Mouse (Mus musculus): Measurements from ENCODE around the gene Rsph14. TPM values are rescaled to one million over a fixed set of nuclear protein-coding genes. Genes with fewer than 3 reads are reported as not detected.

Gene Rsph14
- polyA plus RNA-seq, 1 experiment from 2014 or later = not detected

- DNase-seq (ENCODE audit: low spot score) = peak; percentile 51
- no peaks in the 10 kb centered on the region for H3K9me3 ChIP-seq
- H3K36me3 ChIP-seq (replicated peaks) = peaks cover 31% of the 10 kb centered on the region
- H3K4me1 ChIP-seq = peaks cover 76% of the 10 kb centered on the region
- WGBS = 2% methylated on average over 71 of the region's 71 CpGs
- peak overlapping the region; percentile 90 for H3K27ac ChIP-seq (replicated peaks)
- peak overlapping the region; percentile 88 for H3K4me3 ChIP-seq
- peaks cover 21% of the 10 kb centered on the region for H3K27me3 ChIP-seq (replicated peaks; ENCODE audit: low read depth, poor library complexity, severe bottlenecking)
Observed at GRCm38 (mm10) chr10:75061341-75062188, 29.2 kb upstream of the Rsph14 start.

- Histone ChIP-seq H3K9me3 (no peaks in the 10 kb centered on the region), H3K4me1 (peaks cover 80% of the 10 kb centered on the region), H3K27me3 (replicated peaks; ENCODE audit: low read depth, poor library complexity, severe bottlenecking) (peaks cover 21% of the 10 kb centered on the region), H3K27ac (replicated peaks) (peak overlapping the region; percentile 90), H3K36me3 (replicated peaks) (peaks cover 25% of the 10 kb centered on the region), H3K4me3 (peak overlapping the region; percentile 88)
- WGBS = under 1% methylated on average over 47 of the region's 48 CpGs
- peak; percentile 64 for DNase-seq (ENCODE audit: low spot score)
Observed at GRCm38 (mm10) chr10:75060843-75061235, 28.5 kb upstream of the Rsph14 start.

- H3K27me3 ChIP-seq (replicated peaks; ENCODE audit: low read depth, poor library complexity, severe bottlenecking) = peaks cover 21% of the 10 kb centered on the region
- peak within 1 kb of the TSS; percentile 90 for H3K27ac ChIP-seq (replicated peaks)
- H3K4me3 ChIP-seq = peak within 1 kb of the TSS; percentile 88
- peaks cover 80% of the 10 kb centered on the region for H3K4me1 ChIP-seq
- peak; percentile 88 for DNase-seq (ENCODE audit: low spot score)
- H3K36me3 ChIP-seq (replicated peaks) = peaks cover 20% of the 10 kb centered on the region
- no peaks in the 10 kb centered on the region for H3K9me3 ChIP-seq
- under 1% methylated on average over 72 of the region's 73 CpGs for WGBS
Observed at GRCm38 (mm10) chr10:75060217-75060842, 27.9 kb upstream of the Rsph14 start, which contains the start of gene Bcr. Gene Bcr (plus strand): TSS chr10:75060592.

- H3K27ac ChIP-seq (replicated peaks) = peak overlapping the region; percentile 40
- peaks cover 10% of the 10 kb centered on the region for H3K36me3 ChIP-seq (replicated peaks)
- peaks cover 21% of the 10 kb centered on the region for H3K27me3 ChIP-seq (replicated peaks; ENCODE audit: low read depth, poor library complexity, severe bottlenecking)
- peak overlapping the region; percentile 88 for H3K4me3 ChIP-seq
- no peaks in the 10 kb centered on the region for H3K9me3 ChIP-seq
- WGBS = under 1% methylated on average over 11 of the region's 11 CpGs
- peak; percentile 72 for DNase-seq (ENCODE audit: low spot score)
- peaks cover 75% of the 10 kb centered on the region for H3K4me1 ChIP-seq
Observed at GRCm38 (mm10) chr10:75059396-75059795, 27.0 kb upstream of the Rsph14 start.

- Histone ChIP-seq H3K27ac (replicated peaks) (0 out of 2 replicates have a peak overlapping the region, but pooled peaks have one; percentile 40), H3K4me3 (peak overlapping the region; percentile 88), H3K4me1 (peaks cover 70% of the 10 kb centered on the region), H3K27me3 (replicated peaks; ENCODE audit: low read depth, poor library complexity, severe bottlenecking) (peaks cover 21% of the 10 kb centered on the region), H3K36me3 (replicated peaks) (peaks cover 5% of the 10 kb centered on the region), H3K9me3 (no peaks in the 10 kb centered on the region)
- peak; percentile 33 for DNase-seq (ENCODE audit: low spot score)
- 25% methylated on average over 9 of the region's 9 CpGs for WGBS
Observed at GRCm38 (mm10) chr10:75058761-75059395, 26.5 kb upstream of the Rsph14 start.

- Histone ChIP-seq H3K27ac (replicated peaks) (no peak overlapping the region), H3K36me3 (replicated peaks) (no peaks in the 10 kb centered on the region), H3K27me3 (replicated peaks; ENCODE audit: low read depth, poor library complexity, severe bottlenecking) (peaks cover 22% of the 10 kb centered on the region), H3K9me3 (no peaks in the 10 kb centered on the region), H3K4me1 (peaks cover 64% of the 10 kb centered on the region), H3K4me3 (no peak overlapping the region)
- no peak for DNase-seq (ENCODE audit: low spot score)
- WGBS = 86% methylated on average over 8 of the region's 8 CpGs
Observed at GRCm38 (mm10) chr10:75058336-75058735, 25.9 kb upstream of the Rsph14 start.

GRCm38 (mm10) chr10:75056255-75056654 is 23.9 kb upstream of the Rsph14 start:
- 18% methylated on average over 4 of the region's 4 CpGs for WGBS
- DNase-seq (ENCODE audit: low spot score) = no peak
- Histone ChIP-seq H3K27me3 (replicated peaks; ENCODE audit: low read depth, poor library complexity, severe bottlenecking) (peaks cover 12% of the 10 kb centered on the region), H3K4me3 (no peak overlapping the region), H3K27ac (replicated peaks) (no peak overlapping the region; the same call in 1 of the 2 replicates), H3K36me3 (replicated peaks) (no peaks in the 10 kb centered on the region), H3K4me1 (peaks cover 43% of the 10 kb centered on the region), H3K9me3 (no peaks in the 10 kb centered on the region)

GRCm38 (mm10) chr10:75055672-75056071 is 23.3 kb upstream of the Rsph14 start:
- H3K27ac ChIP-seq (replicated peaks) = no peak overlapping the region
- H3K4me1 ChIP-seq = peaks cover 39% of the 10 kb centered on the region

GRCm38 (mm10) chr10:75054125-75054524 is 21.7 kb upstream of the Rsph14 start:
- WGBS = 73% methylated on average over 6 of the region's 6 CpGs
- no peak for DNase-seq (ENCODE audit: low spot score)
- Histone ChIP-seq H3K4me3 (no peak overlapping the region), H3K27me3 (replicated peaks; ENCODE audit: low read depth, poor library complexity, severe bottlenecking) (peaks cover 11% of the 10 kb centered on the region; the same call in 1 of the 2 replicates), H3K9me3 (no peaks in the 10 kb centered on the region), H3K27ac (replicated peaks) (no peak overlapping the region), H3K4me1 (peaks cover 27% of the 10 kb centered on the region), H3K36me3 (replicated peaks) (peaks cover 5% of the 10 kb centered on the region; the same call in 1 of the 2 replicates)

More at GRCm38 (mm10) chr10:75055672-75056071, 23.3 kb upstream of the Rsph14 start:
- Histone ChIP-seq H3K4me3 (no peak overlapping the region), H3K9me3 (no peaks in the 10 kb centered on the region), H3K36me3 (replicated peaks) (no peaks in the 10 kb centered on the region), H3K27me3 (replicated peaks; ENCODE audit: low read depth, poor library complexity, severe bottlenecking) (peaks cover 11% of the 10 kb centered on the region; the same call in 1 of the 2 replicates)
- 60% methylated on average over 5 of the region's 5 CpGs for WGBS
- no peak for DNase-seq (ENCODE audit: low spot score)

- H3K27me3 ChIP-seq (replicated peaks; ENCODE audit: low read depth, poor library complexity, severe bottlenecking) = peaks cover 11% of the 10 kb centered on the region; the same call in 1 of the 2 replicates
- H3K4me1 ChIP-seq = peaks cover 22% of the 10 kb centered on the region
- 85% methylated on average over 4 of the region's 4 CpGs for WGBS
- no peak for DNase-seq (ENCODE audit: low spot score)
- H3K4me3 ChIP-seq = no peak overlapping the region
- no peak overlapping the region for H3K27ac ChIP-seq (replicated peaks)
- peaks cover 7% of the 10 kb centered on the region; the same call in 1 of the 2 replicates for H3K36me3 ChIP-seq (replicated peaks)
- H3K9me3 ChIP-seq = no peaks in the 10 kb centered on the region
Observed at GRCm38 (mm10) chr10:75053655-75054054, 21.3 kb upstream of the Rsph14 start.

GRCm38 (mm10) chr10:75052902-75053301 is 20.5 kb upstream of the Rsph14 start:
- no peak for DNase-seq (ENCODE audit: low spot score)
- 81% methylated on average over 8 of the region's 8 CpGs for WGBS

More at GRCm38 (mm10) chr10:75052902-75053301, 20.5 kb upstream of the Rsph14 start:
- H3K27me3 ChIP-seq (replicated peaks; ENCODE audit: low read depth, poor library complexity, severe bottlenecking) = peaks cover 11% of the 10 kb centered on the region; the same call in 1 of the 2 replicates
- no peaks in the 10 kb centered on the region for H3K9me3 ChIP-seq
- H3K4me1 ChIP-seq = peaks cover 16% of the 10 kb centered on the region
- peaks cover 7% of the 10 kb centered on the region; the same call in 1 of the 2 replicates for H3K36me3 ChIP-seq (replicated peaks)
- H3K4me3 ChIP-seq = no peak overlapping the region
- H3K27ac ChIP-seq (replicated peaks) = no peak overlapping the region
